Mouse (Mus musculus) CH12F3 (cell line): ENCODE data around the gene Hist1h2bq.
"Not testable (repeated sequence)": the region's sequence is repeated elsewhere in the genome, so short reads cannot be mapped to it uniquely, and the experiment has no call there.

ENCODE experiments used
- in situ Hi-C: fragments of 300-500 bp; cut with MboI; formaldehyde crosslinking; loops from 2 replicates; pipeline ENCODE4 v1.14.3; 2020; ENCODE audit warnings: low sequenced_read_pairs

Gene Hist1h2bq

DNA sequence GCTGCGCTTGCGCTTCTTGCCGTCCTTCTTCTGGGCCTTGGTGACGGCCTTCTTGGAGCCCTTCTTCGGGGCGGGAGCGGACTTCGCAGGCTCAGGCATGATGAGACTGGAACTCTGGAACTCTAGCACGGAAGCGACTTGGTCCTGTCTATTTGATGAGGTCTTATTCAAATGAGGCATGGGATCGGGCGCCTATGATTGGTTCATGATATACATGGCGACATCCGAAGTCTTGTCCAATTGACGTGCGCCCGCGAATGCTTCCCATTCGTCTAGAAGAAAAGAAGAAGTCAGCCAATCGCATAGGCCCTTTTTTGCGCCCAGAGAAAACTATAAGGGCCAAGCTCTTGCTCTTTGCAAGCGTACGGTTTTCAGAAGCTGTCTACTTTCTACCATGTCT lies at the start of gene Hist1h2bq, which contains the start of gene Hist1h2ao:
TSS of gene Hist1h2bq (minus strand) at position 125 of the 400 bp plus-strand sequence.
TSS of gene Hist1h2ao (plus strand) at position 393 of the 400 bp plus-strand sequence.
- in situ Hi-C loops = not testable (repeated sequence)

DNA sequence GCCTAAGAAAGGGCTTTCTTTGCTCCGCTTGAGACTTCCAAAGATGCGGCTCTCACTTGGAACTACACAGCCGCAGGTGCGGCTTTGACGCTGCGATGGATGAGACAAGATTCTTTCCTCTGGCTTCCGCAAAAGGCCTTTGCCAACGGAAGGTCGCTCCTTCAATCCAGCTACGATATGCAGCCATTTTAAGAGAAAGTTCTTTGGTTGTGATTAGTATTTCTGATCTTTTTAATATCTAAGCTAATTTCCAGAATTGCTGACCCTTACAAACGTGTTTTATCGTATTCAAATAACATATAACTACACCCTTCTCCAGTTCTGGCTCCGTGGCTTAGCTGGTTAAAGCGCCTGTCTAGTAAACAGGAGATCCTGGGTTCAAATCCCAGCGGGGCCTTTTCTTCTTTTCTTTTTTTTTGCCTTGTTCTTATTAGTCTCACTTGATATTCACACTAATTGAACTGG lies 45.7 kb upstream of the Hist1h2bq start:
- in situ Hi-C loops = loop anchor here (25.0 kb wide), 1 partner anchor 157 kb away; the partner anchor contains the start of gene Prss16

DNA sequence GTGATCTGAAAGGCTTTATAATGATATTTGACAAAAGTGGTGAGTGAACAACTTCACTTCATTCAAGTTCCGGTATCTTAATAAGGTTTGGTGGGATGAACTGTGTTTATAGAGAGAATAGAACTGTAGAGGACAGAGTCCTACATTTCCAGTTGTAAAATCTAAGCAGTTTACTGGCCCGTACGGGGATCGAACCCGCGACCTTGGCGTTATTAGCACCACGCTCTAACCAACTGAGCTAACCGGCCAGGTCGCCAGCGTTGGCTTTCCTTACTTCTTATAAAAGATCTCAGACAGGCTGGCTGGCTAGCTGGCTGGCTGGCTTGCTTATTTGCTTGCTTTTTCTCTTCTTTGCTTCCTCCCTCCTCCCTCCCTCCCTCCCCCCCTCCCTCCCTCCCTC lies 45.1 kb upstream of the Hist1h2bq start:
- in situ Hi-C loops = loop anchor here (25.0 kb wide), 1 partner anchor 157 kb away; the partner anchor contains the start of gene Prss16

DNA sequence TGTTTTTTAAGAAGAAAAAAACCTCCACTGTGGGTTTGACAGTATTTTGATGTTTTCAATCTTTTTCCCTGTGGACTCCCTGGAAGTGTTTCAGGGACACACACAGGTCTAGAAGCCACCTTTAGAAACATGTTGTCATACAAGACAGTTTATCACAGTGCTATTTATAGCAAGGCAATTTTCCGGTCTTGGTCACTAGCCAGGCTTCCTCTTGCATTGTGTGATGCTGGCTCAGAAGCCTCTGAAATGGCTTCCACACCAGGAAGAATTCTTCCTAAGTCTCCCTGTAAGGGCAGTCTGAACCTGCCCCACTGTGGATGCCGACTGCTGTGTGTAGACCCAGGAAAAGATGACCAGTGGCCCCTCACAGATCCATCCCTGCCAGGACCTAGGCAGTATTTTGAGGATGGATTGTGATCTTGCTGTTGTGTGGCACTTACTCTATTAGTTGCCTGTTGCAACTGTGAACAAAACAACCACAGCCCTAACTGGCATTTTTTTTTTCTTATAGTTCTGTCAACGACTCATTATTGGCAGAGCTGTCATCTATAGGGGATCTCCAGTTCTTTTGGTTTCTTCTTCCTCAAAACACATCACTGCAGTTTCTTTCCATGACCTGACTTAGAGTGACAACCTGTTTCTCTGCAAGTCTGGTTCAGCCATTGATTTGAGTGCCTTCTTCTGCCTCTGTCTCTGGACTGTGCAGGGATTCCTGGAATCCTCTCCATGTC lies 42.4 kb upstream of the Hist1h2bq start:
- in situ Hi-C loops = loop anchor here (25.0 kb wide), 1 partner anchor 160 kb away; the partner anchor contains the start of gene Prss16

- in situ Hi-C loops = loop anchor here (25.0 kb wide), 1 partner anchor 162 kb away; the partner anchor contains the start of gene Prss16
These were observed 40.7 kb upstream of the Hist1h2bq start for GRCm38 (mm10) chr13:21850696-21851095.

DNA sequence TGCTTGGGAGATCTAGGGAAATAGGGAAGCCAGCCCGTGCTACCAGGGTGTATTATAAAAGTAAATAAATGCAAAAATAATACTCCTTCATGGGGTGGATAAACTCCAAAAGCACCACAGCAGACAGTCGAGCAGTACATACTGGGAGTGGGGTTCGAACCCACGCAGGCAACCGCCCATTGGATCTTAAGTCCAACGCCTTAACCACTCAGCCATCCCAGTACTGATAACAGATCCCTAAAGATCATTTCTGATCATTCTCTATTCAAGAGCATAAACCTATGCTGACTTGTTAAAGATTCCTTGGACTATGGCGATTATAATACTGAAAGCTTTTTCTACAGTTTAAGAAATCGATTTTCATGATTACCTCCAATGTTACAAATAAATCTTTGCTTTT lies 37.9 kb upstream of the Hist1h2bq start:
- in situ Hi-C loops = no loop called here

GRCm38 (mm10) chr13:21846356-21846755 lies 36.4 kb upstream of the Hist1h2bq start:
- in situ Hi-C loops = not testable (repeated sequence)

DNA sequence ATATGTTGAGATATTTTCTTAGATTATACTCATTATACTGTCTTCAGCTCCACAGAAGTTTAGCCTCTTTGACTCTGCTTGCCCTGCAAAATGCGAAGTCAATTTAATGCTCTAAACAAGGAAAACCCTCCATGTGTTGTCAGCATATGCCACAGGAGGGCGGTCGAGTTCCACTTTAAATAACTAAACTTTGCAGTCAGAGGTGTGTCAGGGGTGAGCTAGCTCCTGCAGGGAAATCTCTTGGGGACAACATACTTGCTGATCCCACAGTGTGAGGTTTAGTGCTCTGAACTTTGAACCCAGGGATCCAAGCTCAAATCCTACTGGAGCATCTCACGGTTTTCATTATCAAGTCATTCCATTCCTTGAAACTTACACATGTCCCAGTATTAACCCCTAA lies 30.5 kb upstream of the Hist1h2bq start:
- in situ Hi-C loops = not testable (repeated sequence)

GRCm38 (mm10) chr13:21833461-21833860 lies 23.5 kb upstream of the Hist1h2bq start, which contains the start of the genes Hist1h2ap and Hist1h2br:
Gene Hist1h2ap, minus strand, starts transcription at chr13:21833507.
Gene Hist1h2br, plus strand, starts transcription at chr13:21833743.
- in situ Hi-C loops = not testable (repeated sequence)

GRCm38 (mm10) chr13:21831418-21832394 lies 21.7 kb upstream of the Hist1h2bq start, which contains the start of gene Hist1h4n:
Gene Hist1h4n, minus strand, starts transcription at chr13:21832196.
- in situ Hi-C loops = not testable (repeated sequence)

DNA sequence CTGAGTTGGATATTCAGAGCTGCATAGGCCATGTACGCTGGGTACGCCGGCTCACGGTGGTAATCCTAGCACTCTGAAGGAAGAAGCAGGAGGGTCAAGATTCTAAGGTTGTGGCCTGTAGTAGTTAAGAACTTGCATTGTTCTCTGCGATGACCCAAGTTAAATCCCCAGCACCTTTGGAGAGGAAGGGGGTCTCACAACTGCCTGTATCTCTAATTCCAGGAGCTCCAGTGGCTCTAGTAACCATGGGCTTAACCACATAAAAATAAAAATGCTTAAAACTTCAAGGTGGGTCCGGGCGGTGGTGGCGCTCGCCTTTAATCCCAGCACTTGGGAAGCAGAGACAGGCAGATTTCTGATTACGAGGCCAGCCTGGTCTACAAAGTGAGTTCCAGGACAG lies 20.3 kb upstream of the Hist1h2bq start:
- in situ Hi-C loops = no loop called here

GRCm38 (mm10) chr13:21828511-21828910 lies 18.5 kb upstream of the Hist1h2bq start:
- in situ Hi-C loops = no loop called here

DNA sequence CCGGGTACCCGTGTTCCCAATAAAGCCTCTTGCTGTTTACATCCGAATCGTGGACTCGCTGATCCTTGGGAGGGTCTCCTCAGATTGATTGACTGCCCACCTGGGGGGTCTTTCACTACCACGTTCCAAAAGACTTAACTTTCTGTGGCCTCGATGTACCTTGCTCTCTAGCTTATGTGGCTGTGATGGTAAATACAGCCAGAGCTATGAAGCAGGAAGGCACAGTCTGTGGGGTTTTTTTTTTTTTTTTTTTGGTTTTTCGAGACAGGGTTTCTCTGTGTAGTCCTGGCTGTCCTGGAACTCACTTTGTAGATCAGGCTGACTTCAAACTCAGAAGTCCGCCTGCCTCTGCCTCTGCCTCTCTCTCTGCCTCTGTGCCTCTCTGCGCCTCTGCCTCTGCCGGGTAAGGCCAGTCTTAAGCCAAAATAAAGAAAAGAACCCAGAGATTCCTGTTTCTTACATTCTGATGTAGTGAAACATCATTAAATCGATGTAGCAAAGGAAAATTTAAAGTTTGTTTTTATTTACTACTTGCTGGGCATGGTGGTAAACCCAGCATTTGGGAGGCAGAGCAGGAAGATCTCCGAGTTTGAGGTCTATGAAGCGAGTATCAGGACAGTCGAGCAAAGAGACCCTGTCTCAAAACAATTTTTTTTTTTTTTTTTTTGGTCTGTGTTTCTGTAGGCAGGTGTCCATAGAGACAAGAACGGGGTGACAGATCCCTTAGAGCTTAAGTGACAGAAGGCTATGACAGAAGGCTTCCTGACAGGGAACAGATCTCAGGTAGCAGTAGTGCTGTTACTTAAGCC lies 10.3 kb upstream of the Hist1h2bq start:
- in situ Hi-C loops = not testable (repeated sequence)

- in situ Hi-C loops = not testable (repeated sequence)
These were observed 2.1 kb upstream of the Hist1h2bq start for GRCm38 (mm10) chr13:21812092-21812491.

DNA sequence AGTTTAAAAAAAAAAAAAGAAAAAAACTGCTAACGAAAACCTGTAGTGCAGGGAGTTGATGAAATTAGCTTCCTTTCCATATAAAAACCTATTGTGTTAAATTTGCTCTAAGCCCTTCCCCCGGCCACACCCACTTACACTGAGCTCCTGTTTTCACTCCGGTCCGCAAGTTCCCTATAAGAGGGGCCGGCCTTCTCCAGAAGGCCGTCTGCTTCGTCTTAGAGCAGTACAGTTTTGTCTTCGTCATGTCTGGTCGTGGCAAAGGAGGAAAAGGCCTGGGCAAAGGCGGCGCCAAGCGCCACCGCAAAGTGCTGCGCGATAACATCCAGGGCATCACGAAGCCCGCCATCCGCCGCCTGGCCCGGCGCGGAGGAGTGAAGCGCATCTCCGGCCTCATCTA lies 1.5 kb upstream of the Hist1h2bq start, which contains the start of gene Hist1h4m:
TSS of gene Hist1h4m (plus strand) at position 208 of the 400 bp plus-strand sequence.
- in situ Hi-C loops = not testable (repeated sequence)

DNA sequence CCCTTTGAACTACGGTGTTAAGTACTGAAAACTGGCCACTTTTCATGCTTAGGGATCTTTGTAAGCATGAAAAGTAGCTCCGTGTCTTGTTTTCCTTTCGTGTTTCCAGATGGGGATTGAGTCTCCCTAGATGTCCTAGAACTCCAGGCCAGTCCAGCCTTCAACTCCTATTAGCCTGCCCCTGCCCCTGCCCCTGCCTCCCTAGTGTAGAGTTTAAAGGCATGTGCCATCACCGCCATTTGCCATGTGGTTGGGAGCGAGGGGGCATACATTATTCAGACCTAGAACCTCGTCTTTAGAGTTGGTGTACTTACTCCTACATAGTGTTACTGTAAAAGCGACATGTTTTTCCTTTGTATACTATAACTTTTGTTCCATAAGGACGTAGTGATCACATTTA lies 1.1 kb upstream of the Hist1h2bq start:
- in situ Hi-C loops = not testable (repeated sequence)

DNA sequence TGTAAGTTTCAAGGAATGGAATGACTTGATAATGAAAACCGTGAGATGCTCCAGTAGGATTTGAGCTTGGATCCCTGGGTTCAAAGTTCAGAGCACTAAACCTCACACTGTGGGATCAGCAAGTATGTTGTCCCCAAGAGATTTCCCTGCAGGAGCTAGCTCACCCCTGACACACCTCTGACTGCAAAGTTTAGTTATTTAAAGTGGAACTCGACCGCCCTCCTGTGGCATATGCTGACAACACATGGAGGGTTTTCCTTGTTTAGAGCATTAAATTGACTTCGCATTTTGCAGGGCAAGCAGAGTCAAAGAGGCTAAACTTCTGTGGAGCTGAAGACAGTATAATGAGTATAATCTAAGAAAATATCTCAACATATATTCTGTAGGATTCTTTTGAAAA lies 6.9 kb downstream of the Hist1h2bq start:
- in situ Hi-C loops = not testable (repeated sequence)

DNA sequence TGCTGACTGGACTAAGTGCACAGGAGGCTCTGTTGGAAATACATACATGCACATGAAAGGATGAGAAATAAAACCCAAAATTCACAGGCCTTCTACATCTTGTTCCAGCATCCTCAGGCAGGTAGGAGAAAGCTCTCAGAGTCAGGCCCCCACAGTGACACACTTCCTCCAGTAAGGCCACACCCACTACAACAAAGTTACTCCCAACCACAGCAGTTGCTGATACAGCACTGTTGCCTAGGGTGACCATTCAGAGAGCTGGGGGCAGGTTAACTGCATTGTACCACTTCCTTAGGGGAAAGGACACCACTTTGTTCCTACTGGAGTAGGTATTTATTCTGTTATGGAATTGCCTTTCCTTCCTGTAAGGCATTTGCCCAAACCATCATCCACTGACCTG lies 12.8 kb downstream of the Hist1h2bq start:
- in situ Hi-C loops = loop anchor here (25.0 kb wide), 1 partner anchor 1765 kb away; the partner anchor contains the start of genes Hist1h1d, Hist1h2ad, Hist1h2ae and Hist1h2bf

DNA sequence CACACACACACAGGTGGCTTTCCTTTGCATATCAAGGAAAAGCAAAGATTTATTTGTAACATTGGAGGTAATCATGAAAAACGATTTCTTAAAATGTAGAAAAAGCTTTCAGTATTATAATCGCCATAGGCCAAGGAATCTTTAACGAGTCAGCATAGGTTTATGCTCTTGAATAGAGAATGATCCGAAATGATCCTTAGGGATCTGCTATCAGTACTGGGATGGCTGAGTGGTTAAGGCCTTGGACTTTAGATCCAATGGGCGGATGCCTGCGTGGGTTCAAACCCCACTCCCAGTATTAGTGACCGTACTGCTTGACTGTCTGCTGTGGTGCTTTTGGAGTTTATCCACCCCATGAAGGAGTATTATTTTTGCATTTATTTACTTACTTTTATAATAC lies 14.4 kb downstream of the Hist1h2bq start:
- in situ Hi-C loops = loop anchor here (25.0 kb wide), 1 partner anchor 1767 kb away; the partner anchor contains the start of genes Hist1h1d, Hist1h2ad, Hist1h2ae and Hist1h2bf
